Mouse (Mus musculus) spleen, adult 2 months (tissue): ENCODE measurements at regions not wholly inside any gene's neighbourhood (a gene's known extent, or its start where the extent isn't known, plus 50 kb on each side); places are given as distances from the start of the nearest gene placed in this dataset.

Experiments
- CTCF ChIP-seq: fragments of 200-500 bp; IDR thresholded peaks from 2 replicates; pipeline ENCODE4 v1.5.1; 2011; ENCODE audit warnings: mild to moderate bottlenecking, inconsistent platforms; ENCODE audit not compliant: insufficient read depth, insufficient read length, insufficient replicate concordance; ENCODE audit errors: extremely low read depth
- POLR2A ChIP-seq: fragments of 200-500 bp; IDR thresholded peaks from 2 replicates; pipeline ENCODE4 v1.6.1; 2011; ENCODE audit warnings: low read depth, low read length, inconsistent platforms

- TF ChIP-seq CTCF: no peak
- TF ChIP-seq POLR2A: no peak
Observed at GRCm38 (mm10) chr11:24307601-24308252, 229.9 kb downstream of the Bcl11a start.
